Mouse (Mus musculus) urinary bladder, postnatal 25 days (tissue): ENCODE results near the gene Lyrm1.

Experiments
- DNase-seq: peaks from one replicate; pipeline ENCODE4 v3.0.0; 2022; ENCODE audit warnings: low spot score

Lyrm1 gene

DNA sequence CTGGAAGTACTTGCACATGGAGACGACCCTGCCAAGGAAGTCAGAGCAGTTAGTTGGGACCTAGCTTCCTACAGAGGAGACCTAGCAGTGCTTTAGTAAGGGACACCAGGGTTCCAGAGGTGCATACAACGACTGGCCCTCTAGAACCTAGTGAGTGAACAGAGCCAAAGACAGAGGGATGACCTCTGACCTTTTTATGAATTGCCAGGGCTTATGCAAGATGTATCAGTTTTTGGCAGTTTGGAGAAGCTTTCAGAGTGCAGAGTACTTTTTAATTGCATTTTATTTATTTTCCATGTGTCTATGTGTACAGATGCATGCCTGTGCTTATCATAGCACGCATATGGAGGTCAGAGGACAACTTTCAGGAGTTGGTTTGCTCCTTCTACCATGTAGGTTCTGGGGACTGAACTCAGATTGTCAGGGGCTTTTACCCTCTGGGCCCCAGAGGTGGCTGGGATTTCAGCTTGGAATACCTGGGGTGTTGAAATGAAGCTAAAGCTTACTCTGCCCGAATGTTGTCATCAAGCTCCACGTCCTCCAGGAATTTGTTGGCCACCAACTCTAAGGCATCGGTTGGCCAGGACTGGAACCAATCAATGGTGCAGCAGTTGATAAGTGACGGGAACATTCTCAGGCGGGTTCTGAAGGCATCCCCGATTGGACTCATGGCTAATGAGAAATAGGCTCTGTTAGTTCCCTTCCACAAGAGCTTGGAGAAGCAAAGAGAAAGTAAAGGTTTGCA is 70.2 kb downstream of the Lyrm1 start:
- DNase-seq = no peak

DNA sequence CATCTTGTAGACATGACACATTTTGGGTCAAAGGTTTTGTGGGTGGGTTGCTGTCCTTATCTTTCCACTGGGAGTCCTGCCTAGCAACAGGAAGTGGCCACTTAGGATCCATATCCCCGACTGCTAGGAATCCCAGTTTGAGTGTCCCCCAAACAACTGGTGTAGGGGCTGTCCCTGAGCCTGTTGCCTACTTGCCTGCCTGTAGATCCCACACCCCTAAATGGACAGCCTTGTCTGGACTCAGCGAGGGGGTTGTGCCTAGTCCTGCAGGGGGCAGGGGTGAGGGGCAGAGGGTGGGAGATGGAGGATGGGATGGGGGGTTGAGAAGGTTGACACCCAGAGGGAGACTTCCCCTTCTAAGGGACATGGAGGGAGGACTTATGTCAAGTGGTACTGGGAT is 73.7 kb downstream of the Lyrm1 start:
- DNase-seq = no peak

DNA sequence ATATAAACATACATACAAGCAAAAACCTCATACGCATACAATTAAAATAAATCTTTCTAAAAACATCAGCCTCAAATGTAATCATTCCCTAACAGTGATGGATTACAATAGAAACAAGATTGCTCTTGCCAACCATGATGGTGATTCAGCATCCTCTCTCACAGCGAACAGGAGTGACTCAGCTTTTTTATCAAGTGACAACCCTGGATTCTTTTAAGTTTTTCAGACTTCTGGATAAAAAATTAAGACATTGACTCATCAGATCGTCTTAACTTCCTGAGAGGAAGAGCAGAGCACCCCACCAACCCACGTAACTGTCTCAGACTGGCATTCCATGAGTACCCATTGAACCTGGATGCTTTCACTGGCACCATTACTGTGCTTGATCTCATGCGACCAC is 78.6 kb downstream of the Lyrm1 start:
- DNase-seq = no peak

DNA sequence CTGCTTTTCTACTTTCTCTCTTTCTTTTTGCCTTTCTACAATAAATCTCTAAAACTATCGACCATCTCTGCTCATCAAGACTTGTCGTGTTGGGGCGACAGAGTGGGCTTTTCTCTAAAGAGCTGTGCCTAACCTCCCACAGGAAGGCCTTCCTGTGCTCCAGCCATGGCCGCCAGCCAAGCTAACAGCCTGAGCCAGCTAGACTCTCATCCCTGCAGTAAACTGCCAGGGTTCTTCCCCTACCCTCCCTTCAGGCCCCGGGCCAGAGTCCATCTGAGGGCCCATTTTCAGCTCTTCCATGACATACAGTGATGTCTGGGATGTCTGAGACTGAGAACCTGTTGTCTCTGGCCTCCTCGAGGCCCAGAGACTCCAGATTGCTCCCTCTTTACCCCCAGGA is 80.6 kb downstream of the Lyrm1 start:
- no peak for DNase-seq

DNA sequence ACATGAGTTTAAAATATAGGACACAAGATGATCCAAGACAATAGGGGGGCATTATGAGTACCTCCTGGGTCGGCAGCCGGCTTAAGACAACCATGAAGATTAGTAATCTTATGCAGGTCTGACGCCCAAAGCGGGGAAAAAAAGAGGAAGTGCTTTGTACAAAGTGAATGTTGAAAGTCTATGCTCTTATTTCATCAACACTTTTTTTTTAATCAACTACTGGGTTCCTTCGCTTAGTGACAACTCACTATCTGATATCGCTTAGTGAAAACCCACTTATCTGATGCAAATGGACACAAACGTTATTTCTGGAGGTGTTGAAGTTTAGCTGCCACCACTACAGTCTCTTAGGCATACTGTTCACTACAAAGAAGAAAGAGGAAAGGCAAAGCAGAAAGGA is 81.9 kb downstream of the Lyrm1 start:
- no peak for DNase-seq

DNA sequence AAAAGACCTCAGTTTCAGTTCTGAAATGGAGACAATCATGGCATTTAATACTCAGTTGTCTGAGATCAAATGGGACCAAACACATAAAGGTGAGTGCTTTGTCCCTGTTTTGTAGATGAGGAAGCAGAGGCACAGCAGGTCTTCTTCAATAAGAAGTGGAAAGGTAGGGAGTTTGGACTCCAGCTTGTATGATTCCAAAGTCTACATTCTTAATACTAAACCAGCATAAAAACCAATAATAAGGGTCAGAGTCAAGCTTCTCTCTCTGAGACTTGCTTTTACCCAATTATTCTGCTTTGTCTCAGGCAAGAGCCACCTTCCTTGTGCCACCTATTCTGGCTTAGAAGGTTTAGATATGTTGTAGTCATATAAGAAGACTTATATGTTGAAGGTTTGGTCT is 82.9 kb downstream of the Lyrm1 start:
- DNase-seq = no peak

DNA sequence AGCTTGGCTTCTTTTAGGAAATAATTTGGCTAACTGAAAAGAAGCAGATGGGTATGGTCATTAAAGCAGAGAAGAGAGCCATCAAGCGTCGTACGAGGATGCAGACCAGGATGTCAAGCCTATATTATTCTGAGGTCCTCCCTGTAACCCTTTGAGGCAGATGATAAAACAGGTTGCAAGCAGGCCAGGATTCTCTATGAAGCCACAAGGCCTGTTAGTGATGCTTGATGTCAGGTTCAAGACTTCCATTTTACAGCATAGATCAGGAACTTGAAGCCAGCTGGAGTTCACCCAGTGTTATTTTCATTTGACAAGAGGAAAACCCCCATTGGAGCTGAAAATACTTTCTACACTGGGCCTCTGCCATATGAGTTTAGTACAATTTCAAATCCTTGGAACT is 84.5 kb downstream of the Lyrm1 start:
- DNase-seq = no peak

DNA sequence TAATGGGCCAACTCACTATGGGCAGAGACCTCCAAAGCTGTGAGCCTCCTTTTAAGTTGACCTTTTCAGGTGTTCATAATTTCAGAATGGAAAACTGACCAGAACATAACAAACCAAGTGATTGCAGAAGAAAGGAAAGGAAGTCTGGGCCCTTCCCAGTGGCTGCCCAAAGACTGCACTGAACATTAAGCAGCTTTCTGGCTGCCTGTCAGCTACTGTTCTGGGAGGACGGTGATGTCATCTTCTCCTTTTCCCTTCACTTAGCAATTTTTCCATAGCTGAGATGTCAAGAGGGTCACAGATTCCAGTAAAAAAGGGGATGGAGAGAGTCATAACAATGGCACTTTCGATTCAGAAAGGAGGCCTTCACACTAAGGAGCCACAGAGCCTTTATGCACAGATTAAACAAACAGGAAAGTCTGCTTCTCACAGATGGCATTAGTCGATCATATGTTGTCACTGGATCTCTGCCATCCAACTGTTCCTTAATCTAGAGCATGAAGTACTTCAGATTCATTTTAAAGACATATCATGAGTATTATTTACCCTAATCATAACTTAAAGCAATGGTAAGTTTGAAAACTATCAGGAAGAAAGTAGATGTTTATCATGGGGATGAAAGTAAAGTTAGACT is 89.7 kb downstream of the Lyrm1 start:
- DNase-seq = no peak

DNA sequence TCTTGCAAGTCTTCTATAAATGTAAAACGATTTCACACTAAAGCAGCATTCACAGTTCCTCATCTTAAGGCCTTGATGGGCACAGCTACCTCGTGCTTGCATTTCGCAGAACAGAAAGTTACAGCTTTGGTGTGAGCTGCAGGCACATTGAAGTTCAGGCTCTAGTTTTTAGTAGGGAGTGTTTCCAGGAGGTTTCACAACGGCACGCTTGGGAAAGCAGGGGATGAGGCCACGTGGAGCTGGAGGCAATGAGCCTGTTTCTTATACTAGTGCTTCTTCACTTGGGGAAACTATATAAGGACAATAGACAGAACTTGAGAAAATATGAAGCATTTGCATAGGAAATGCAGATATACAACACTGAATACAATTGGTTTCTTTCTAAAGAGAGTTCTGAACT is 101.4 kb downstream of the Lyrm1 start:
- no peak for DNase-seq
